Mouse (Mus musculus) liver, embryonic 15.5 days (tissue): Measurements from ENCODE around the gene Zfp59. TPM values are rescaled to one million over a fixed set of nuclear protein-coding genes. Genes with fewer than 3 reads are reported as not detected.
"Not testable (repeated sequence)": the region's sequence is repeated elsewhere in the genome, so short reads cannot be mapped to it uniquely, and the experiment has no call there.

Source experiments
- ATAC-seq: fragments of 200-750 bp; cut with Nextera tagmentation; 2 replicates; pipeline ENCODE4 v1.8.0; 2017; ENCODE audit warnings: moderate number of reproducible peaks, mild to moderate bottlenecking, moderate library complexity; ENCODE audit not compliant: insufficient read depth
- H3K27ac ChIP-seq: fragments of 300-500 bp; sonication (generic); replicated peaks from 2 replicates; pipeline ENCODE4 v1.5.1; 2015; ENCODE audit warnings: mild to moderate bottlenecking, inconsistent platforms
- H3K27me3 ChIP-seq: fragments of 300-500 bp; sonication (generic); 2 replicates; pipeline ENCODE4 v1.6.1; 2015; ENCODE audit warnings: mild to moderate bottlenecking, inconsistent platforms
- H3K36me3 ChIP-seq: fragments of 300-500 bp; sonication (generic); replicated peaks from 2 replicates; pipeline ENCODE4 v1.6.1; 2015; ENCODE audit warnings: moderate library complexity, mild to moderate bottlenecking, inconsistent platforms
- H3K4me1 ChIP-seq: fragments of 300-500 bp; sonication (generic); replicated peaks from 2 replicates; pipeline ENCODE4 v1.6.1; 2015; ENCODE audit warnings: inconsistent platforms
- H3K4me2 ChIP-seq: fragments of 300-500 bp; sonication (generic); 2 replicates; pipeline ENCODE4 v1.6.1; 2015; ENCODE audit warnings: moderate library complexity, mild to moderate bottlenecking, inconsistent platforms
- H3K4me3 ChIP-seq: fragments of 300-500 bp; sonication (generic); replicated peaks from 2 replicates; pipeline ENCODE4 v1.5.1; 2015; ENCODE audit warnings: mild to moderate bottlenecking, inconsistent platforms
- H3K9ac ChIP-seq: fragments of 300-500 bp; sonication (generic); 2 replicates; pipeline ENCODE4 v1.6.1; 2015; ENCODE audit warnings: moderate library complexity, mild to moderate bottlenecking, inconsistent platforms
- H3K9me3 ChIP-seq: fragments of 300-500 bp; sonication (generic); replicated peaks from 2 replicates; pipeline ENCODE4 v1.6.1; 2016; ENCODE audit warnings: inconsistent platforms
- WGBS: fragments of 180-500 bp; shearing (Covaris S2); methylation state at CpG from one replicate; pipeline ENCODE4 v1.1.7; 2015; ENCODE audit warnings: mixed read lengths; ENCODE audit not compliant: insufficient replicate concordance; 5-methylcytosine and 5-hydroxymethylcytosine counted together
- polyA plus RNA-seq: library from polyadenylated mRNA; unstranded; fragments of >200 nt; fragmentation: Nextera tagmentation; extraction: Ambion mirVana; gene quantifications from 2 replicates; pipeline ENCODE4 v1.2.1, GENCODE M21; 2015

Gene Zfp59
- 1.5 and 1.6 TPM in 2 replicates for polyA plus RNA-seq

GRCm38 (mm10) chr7:27838323-27839249 lies at the start of gene Zfp59:
Zfp59 (plus strand) TSS chr7:27838607.
- H3K4me1 ChIP-seq: peaks cover 14% of the 10 kb centered on the region
- no peaks in the 10 kb centered on the region for H3K27me3 ChIP-seq
- H3K4me3 ChIP-seq: peak within 1 kb of the TSS; percentile 65
- peak within 1 kb of the TSS; percentile 42; the same call in 1 of the 2 replicates for H3K27ac ChIP-seq
- 3% methylated on average over 34 of the region's 34 CpGs for WGBS
- peak; percentile 89 for ATAC-seq
- H3K9me3 ChIP-seq: no peaks in the 10 kb centered on the region
- peak within 1 kb of the TSS; percentile 77 for H3K4me2 ChIP-seq
- H3K36me3 ChIP-seq: no peaks in the 10 kb centered on the region
- H3K9ac ChIP-seq: peak within 1 kb of the TSS; percentile 48

GRCm38 (mm10) chr7:27789306-27789705 lies 49.1 kb upstream of the Zfp59 start:
- Histone ChIP-seq H3K9ac (no peak overlapping the region), H3K36me3 (no peaks in the 10 kb centered on the region), H3K27ac (no peak overlapping the region), H3K27me3 (no peaks in the 10 kb centered on the region), H3K4me1 (no peaks in the 10 kb centered on the region), H3K4me3 (no peak overlapping the region), H3K9me3 (no peaks in the 10 kb centered on the region), H3K4me2 (no peak overlapping the region)
- ATAC-seq: no peak
- 62% methylated on average over 5 of the region's 5 CpGs for WGBS

- H3K9ac ChIP-seq, H3K36me3 ChIP-seq, ATAC-seq, H3K9me3 ChIP-seq, H3K27ac ChIP-seq, H3K4me3 ChIP-seq, H3K27me3 ChIP-seq, H3K4me2 ChIP-seq, H3K4me1 ChIP-seq: not testable (repeated sequence)
- 39% methylated on average over 3 of the region's 3 CpGs for WGBS
These were observed 44.5 kb upstream of the Zfp59 start for GRCm38 (mm10) chr7:27793865-27794264.

- H3K36me3 ChIP-seq: no peaks in the 10 kb centered on the region
- no peak overlapping the region for H3K4me3 ChIP-seq
- H3K27ac ChIP-seq: no peak overlapping the region
- no peaks in the 10 kb centered on the region for H3K27me3 ChIP-seq
- H3K9me3 ChIP-seq: no peaks in the 10 kb centered on the region
- no peak overlapping the region for H3K9ac ChIP-seq
- no peak for ATAC-seq
- no peak overlapping the region for H3K4me2 ChIP-seq
- H3K4me1 ChIP-seq: no peaks in the 10 kb centered on the region
These were observed 43.8 kb upstream of the Zfp59 start for GRCm38 (mm10) chr7:27794566-27794965.

- H3K4me3 ChIP-seq: no peak overlapping the region
- H3K4me1 ChIP-seq: no peaks in the 10 kb centered on the region
- 35% methylated on average over 8 of the region's 8 CpGs for WGBS
- no peaks in the 10 kb centered on the region for H3K36me3 ChIP-seq
- no peak overlapping the region for H3K27ac ChIP-seq
- no peak for ATAC-seq
- H3K9ac ChIP-seq: no peak overlapping the region
- no peaks in the 10 kb centered on the region for H3K27me3 ChIP-seq
- no peaks in the 10 kb centered on the region for H3K9me3 ChIP-seq
- no peak overlapping the region for H3K4me2 ChIP-seq
These were observed 40.2 kb upstream of the Zfp59 start for GRCm38 (mm10) chr7:27797906-27798811.

GRCm38 (mm10) chr7:27801137-27801536 lies 37.3 kb upstream of the Zfp59 start:
- 60% methylated on average over 2 of the region's 2 CpGs for WGBS
- Histone ChIP-seq H3K36me3 (no peaks in the 10 kb centered on the region), H3K4me3 (no peak overlapping the region), H3K27me3 (no peaks in the 10 kb centered on the region), H3K27ac (no peak overlapping the region), H3K9me3 (no peaks in the 10 kb centered on the region), H3K4me2 (no peak overlapping the region), H3K9ac (no peak overlapping the region), H3K4me1 (peaks cover 11% of the 10 kb centered on the region)
- no peak for ATAC-seq

- Histone ChIP-seq H3K4me1 (peaks cover 11% of the 10 kb centered on the region), H3K4me2 (no peak overlapping the region), H3K4me3 (no peak overlapping the region), H3K27me3 (no peaks in the 10 kb centered on the region), H3K27ac (no peak overlapping the region), H3K9ac (no peak overlapping the region), H3K36me3 (no peaks in the 10 kb centered on the region; the same call in 1 of the 2 replicates), H3K9me3 (no peaks in the 10 kb centered on the region)
- ATAC-seq: no peak
- WGBS: 65% methylated on average over 5 of the region's 5 CpGs
These were observed 35.4 kb upstream of the Zfp59 start for GRCm38 (mm10) chr7:27802986-27803385.

GRCm38 (mm10) chr7:27804297-27805030 lies 33.9 kb upstream of the Zfp59 start:
- WGBS: under 1% methylated on average over 25 of the region's 25 CpGs
- ATAC-seq: peak; percentile 77
- no peaks in the 10 kb centered on the region for H3K9me3 ChIP-seq
- peak overlapping the region; percentile 85 for H3K4me2 ChIP-seq
- H3K9ac ChIP-seq: peak overlapping the region; percentile 63
- H3K36me3 ChIP-seq: peaks cover 12% of the 10 kb centered on the region; the same call in 1 of the 2 replicates
- H3K27me3 ChIP-seq: no peaks in the 10 kb centered on the region
- peaks cover 11% of the 10 kb centered on the region for H3K4me1 ChIP-seq
- H3K27ac ChIP-seq: peak overlapping the region; percentile 67
- peak overlapping the region; percentile 74 for H3K4me3 ChIP-seq

- H3K27ac ChIP-seq, H3K27me3 ChIP-seq, ATAC-seq, H3K9ac ChIP-seq, H3K4me3 ChIP-seq, H3K9me3 ChIP-seq, H3K4me2 ChIP-seq: not testable (repeated sequence)
- peaks cover 28% of the 10 kb centered on the region for H3K36me3 ChIP-seq
- WGBS: 77% methylated on average over 3 of the region's 3 CpGs
- peaks cover 11% of the 10 kb centered on the region for H3K4me1 ChIP-seq
These were observed 31.5 kb upstream of the Zfp59 start, which contains the start of gene Zfp626 for GRCm38 (mm10) chr7:27806896-27807295. Zfp626 (plus strand) TSS chr7:27807196.

- not testable (repeated sequence) for ATAC-seq, H3K9me3 ChIP-seq, H3K9ac ChIP-seq, H3K4me3 ChIP-seq, H3K27ac ChIP-seq, H3K4me2 ChIP-seq, H3K27me3 ChIP-seq
- Histone ChIP-seq H3K4me1 (peaks cover 11% of the 10 kb centered on the region), H3K36me3 (peaks cover 31% of the 10 kb centered on the region)
- WGBS: 74% methylated on average over 7 of the region's 7 CpGs
These were observed 31.1 kb upstream of the Zfp59 start for GRCm38 (mm10) chr7:27807305-27807704.
